Mouse (Mus musculus): ENCODE measurements around the gene Tmem235. TPM values are rescaled to one million over a fixed set of nuclear protein-coding genes. Genes with fewer than 3 reads are reported as not detected.
A peak's percentile ranks its signal among the peaks of the same experiment; 100 is the strongest.

The Tmem235 gene
- polyA plus RNA-seq, 1 experiment from 2014 or later: not detected

DNA sequence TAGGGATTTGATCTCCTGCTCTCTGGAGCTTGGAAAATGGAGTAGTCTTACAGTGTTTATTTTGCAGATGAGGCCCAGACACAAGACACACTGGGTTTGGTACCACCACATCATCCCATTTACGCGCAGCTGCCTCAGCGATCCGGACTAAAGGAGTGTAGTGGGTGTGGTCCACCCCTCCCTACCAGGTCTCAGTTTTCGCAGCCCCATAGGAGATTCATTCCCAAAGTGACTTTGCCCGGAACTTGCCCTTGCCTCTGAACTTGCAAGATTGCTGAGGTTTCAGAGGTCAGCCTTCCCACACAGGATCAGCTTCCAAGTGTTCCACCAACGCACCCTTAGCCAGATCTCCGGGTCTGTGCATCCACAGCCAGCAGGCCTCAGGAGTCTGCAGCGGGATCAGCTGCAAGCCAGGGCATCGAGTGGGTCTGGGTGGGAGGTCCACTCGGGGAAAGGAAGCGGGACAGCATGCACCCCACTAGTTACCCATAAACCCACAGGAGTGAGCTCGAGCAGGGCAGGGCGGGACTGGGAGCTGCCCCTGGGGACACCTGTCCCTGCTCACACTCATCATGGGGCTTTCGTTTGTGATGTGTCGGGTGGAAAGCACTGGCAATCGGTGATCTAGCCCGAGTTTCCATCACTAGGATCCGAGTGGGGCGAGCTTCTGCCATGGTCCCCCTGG, 27.8 kb downstream of the Tmem235 start:
- WGBS: 18% methylated on average over 20 of the region's 20 CpGs
- no peaks in the 10 kb centered on the region for H3K36me3 ChIP-seq
- H3K9ac ChIP-seq: no peak overlapping the region
- ATAC-seq (replicated peaks; ENCODE audit: low FRiP score): no peak
- H3K9me3 ChIP-seq (replicated peaks): no peaks in the 10 kb centered on the region
- H3K27ac ChIP-seq: peak overlapping the region; percentile 61; the same call in 1 of the 2 replicates
- H3K27me3 ChIP-seq: peaks cover 37% of the 10 kb centered on the region
- peaks cover 56% of the 10 kb centered on the region for H3K4me1 ChIP-seq
- peak overlapping the region; percentile 25 for H3K4me3 ChIP-seq (replicated peaks)
- peak overlapping the region; percentile 55 for H3K4me2 ChIP-seq

DNA sequence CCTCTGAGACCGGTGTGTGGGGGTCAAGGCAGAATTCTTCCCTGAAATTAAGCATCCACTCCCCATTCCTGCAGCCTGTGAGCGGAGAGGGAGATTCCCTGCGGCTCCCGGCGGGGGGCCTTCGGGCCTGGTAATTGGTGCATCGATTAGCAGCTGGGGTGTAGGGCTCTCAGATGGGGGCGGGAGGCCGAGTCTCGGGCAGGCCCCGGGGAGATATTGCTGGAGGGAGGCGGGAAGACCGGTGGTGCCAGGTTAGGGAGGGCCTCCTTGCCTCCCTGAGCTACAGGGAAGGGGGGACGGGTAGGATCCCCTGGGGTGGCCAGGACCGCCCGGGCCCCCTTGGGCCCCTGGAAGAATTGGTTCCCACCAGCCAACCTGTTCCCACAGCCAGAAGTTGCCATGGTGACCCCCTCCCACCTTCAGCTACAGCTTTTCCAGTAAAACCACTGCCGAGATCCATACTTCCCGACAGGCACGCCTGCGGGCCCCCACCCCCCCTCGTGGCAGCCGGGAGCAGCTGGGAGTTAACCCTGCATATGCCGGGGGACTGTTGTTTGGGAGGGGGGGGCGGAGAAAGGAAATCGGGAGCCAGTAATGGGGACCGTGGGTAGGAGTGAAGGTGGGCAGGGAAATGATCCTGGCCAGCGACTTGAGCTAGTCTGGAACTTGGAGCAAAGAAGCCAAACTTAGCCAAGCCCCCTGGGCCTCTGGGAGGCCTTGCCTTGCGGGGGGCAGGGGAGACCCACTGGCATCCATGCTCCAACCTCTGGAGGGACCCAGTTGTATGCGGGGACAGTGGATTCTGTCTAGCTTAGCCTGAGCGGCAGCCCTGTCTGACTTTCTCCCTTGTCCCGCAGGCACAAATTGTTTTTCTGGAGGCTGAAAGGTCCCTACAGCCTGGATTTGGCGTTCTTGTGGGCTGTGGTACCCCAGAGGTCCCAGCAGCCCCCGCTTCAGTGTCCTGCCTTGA, 28.6 kb downstream of the Tmem235 start:
- peak overlapping the region; percentile 12; the same call in 1 of the 2 replicates for H3K9ac ChIP-seq

DNA sequence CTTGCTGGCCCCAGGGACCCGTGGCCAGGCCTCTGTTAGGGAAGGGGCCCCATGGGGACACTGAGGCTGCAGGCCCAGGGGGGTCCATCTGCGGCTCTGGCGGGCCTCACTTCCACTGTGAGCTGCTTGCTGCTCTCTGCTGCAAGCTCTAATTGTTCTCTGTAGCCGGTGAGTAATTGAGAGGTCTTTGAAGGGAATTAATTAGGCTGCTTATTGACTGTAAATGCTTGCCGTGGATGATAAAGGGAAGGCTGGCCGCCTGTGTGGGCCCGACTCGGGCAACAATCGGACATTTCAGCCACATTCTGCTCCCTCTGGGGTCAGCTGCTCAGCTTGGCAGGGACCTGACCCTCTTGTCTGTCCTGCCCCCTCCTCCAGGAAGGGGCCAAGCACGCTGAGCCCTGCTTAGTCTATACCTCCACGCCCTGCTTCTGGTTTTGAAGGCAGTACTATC, 29.4 kb downstream of the Tmem235 start:
- no peaks in the 10 kb centered on the region for H3K9me3 ChIP-seq (replicated peaks)
- 0 out of 2 replicates have a peak overlapping the region, but pooled peaks have one; percentile 24 for H3K27ac ChIP-seq
- WGBS: 11% methylated on average over 11 of the region's 11 CpGs
- H3K4me2 ChIP-seq: peak overlapping the region; percentile 55
- H3K36me3 ChIP-seq: no peaks in the 10 kb centered on the region
- peaks cover 45% of the 10 kb centered on the region for H3K27me3 ChIP-seq
- H3K4me1 ChIP-seq: peaks cover 56% of the 10 kb centered on the region
- H3K9ac ChIP-seq: peak overlapping the region; percentile 12; the same call in 1 of the 2 replicates
- 0 out of 2 replicates have a peak overlapping the region, but pooled peaks have one; percentile 4 for H3K4me3 ChIP-seq (replicated peaks)
- ATAC-seq (replicated peaks; ENCODE audit: low FRiP score): 0 out of 2 replicates have a peak, but pooled peaks have one; percentile 23

More for the DNA sequence above, 28.6 kb downstream of the Tmem235 start:
- Histone ChIP-seq H3K9me3 (replicated peaks) (no peaks in the 10 kb centered on the region), H3K4me2 (peak overlapping the region; percentile 55), H3K4me3 (replicated peaks) (peak overlapping the region; percentile 25), H3K27ac (0 out of 2 replicates have a peak overlapping the region, but pooled peaks have one; percentile 24), H3K36me3 (no peaks in the 10 kb centered on the region), H3K27me3 (peaks cover 38% of the 10 kb centered on the region), H3K4me1 (peaks cover 56% of the 10 kb centered on the region)
- no peak for ATAC-seq (replicated peaks; ENCODE audit: low FRiP score)
- WGBS: 7% methylated on average over 33 of the region's 33 CpGs

DNA sequence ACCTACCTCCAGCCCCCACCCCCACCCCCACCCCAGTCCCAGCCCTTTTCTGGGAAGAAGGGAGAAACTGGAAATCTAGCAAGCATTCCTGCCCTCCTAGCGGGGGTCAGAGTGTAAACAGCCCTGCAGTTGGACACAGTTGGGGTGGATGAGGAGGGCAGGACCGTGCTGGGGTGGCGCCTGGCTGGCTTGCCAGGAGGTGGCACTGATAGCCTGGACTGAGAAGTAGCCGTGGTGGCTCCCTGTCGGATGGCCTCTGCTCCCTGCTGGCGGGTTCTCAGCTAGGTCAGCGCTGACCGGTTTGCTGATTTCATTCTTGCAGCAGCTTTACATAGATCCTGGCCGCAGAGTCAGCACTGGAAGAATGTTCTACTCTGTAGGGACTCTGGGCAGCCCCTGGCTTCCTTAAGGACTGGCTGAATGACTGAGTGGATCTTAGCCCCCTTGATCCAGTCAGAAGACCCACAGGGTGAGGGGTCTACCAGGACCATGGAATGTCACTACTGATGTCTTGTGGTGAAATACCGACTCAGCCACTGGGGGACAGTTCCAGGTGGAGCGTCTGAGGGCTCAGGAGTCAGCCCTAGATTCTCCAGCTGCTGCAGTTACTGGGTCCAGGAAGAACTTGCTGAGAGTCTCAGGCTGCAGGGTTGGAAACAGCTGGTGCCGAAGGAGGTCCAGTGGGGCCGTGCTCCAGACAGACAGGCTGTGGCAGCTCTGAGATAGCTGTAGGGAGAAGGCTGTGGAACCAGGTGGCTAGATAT, 30.1 kb downstream of the Tmem235 start:
- Histone ChIP-seq H3K36me3 (no peaks in the 10 kb centered on the region), H3K4me1 (peaks cover 54% of the 10 kb centered on the region), H3K27me3 (peaks cover 45% of the 10 kb centered on the region), H3K4me3 (replicated peaks) (no peak overlapping the region), H3K4me2 (0 out of 2 replicates have a peak overlapping the region, but pooled peaks have one; percentile 1), H3K9ac (no peak overlapping the region), H3K9me3 (replicated peaks) (no peaks in the 10 kb centered on the region), H3K27ac (peak overlapping the region; percentile 42)
- 22% methylated on average over 13 of the region's 13 CpGs for WGBS
- ATAC-seq (replicated peaks; ENCODE audit: low FRiP score): peak; percentile 75; the same call in 1 of the 2 replicates

DNA sequence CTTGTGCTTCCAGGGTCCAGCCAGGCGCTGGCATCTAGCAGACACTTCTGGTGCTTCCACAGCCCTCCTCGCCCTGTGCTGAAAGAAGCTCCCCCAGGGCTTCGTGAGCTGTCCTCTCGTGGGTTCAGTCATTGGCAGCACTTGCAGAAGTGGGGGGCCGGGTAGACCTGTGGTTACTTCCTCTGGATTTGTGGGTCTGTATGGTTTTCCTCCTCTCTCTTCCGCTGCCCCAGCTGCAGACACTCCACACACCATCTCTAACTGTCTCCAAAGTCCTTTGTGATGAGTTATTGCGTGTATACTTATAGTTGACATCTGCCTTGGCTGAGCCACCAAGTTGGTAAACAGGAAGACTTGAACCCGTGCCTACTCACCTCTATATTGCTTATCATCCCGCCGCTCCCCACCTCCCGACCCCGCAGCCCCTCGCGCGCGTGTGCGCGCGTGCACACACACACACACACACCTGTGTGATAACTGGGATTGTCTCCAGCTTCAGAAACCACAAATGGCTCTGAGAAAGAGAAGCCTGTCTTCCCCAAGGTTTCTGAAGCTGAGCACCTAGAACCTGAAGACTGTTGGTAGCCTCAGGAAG, 31.1 kb downstream of the Tmem235 start:
- no peak for ATAC-seq (replicated peaks; ENCODE audit: low FRiP score)
- H3K27me3 ChIP-seq: peaks cover 45% of the 10 kb centered on the region
- no peak overlapping the region for H3K4me3 ChIP-seq (replicated peaks)
- H3K36me3 ChIP-seq: no peaks in the 10 kb centered on the region
- no peak overlapping the region for H3K27ac ChIP-seq
- no peaks in the 10 kb centered on the region for H3K9me3 ChIP-seq (replicated peaks)
- no peak overlapping the region for H3K9ac ChIP-seq
- WGBS: 89% methylated on average over 19 of the region's 19 CpGs
- H3K4me2 ChIP-seq: no peak overlapping the region
- H3K4me1 ChIP-seq: peaks cover 46% of the 10 kb centered on the region

DNA sequence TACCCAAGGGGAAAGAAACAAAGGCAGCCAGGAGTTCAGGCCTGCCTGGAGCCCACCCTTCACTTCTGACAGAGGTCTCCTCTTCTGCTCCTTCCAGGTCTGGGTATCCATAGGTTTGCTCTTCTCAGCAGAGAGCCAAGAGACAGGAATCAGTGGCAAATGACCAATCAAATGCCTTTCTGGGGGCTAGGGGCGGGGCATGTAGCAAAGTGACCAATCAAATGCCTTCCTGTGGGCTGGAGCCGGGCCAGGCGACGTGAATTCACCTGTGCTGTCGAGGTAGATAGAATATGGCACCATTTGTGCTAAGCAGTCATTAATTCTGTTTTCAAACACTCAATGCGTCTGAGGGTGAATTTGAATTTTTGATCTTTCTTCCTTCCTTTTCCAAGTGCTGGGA, 31.6 kb downstream of the Tmem235 start:
- H3K27me3 ChIP-seq: peaks cover 45% of the 10 kb centered on the region
- no peak for ATAC-seq (replicated peaks; ENCODE audit: low FRiP score)
- no peaks in the 10 kb centered on the region for H3K36me3 ChIP-seq
- H3K27ac ChIP-seq: no peak overlapping the region
- peaks cover 42% of the 10 kb centered on the region for H3K4me1 ChIP-seq
- H3K9me3 ChIP-seq (replicated peaks): no peaks in the 10 kb centered on the region
- H3K4me2 ChIP-seq: no peak overlapping the region
- no peak overlapping the region for H3K9ac ChIP-seq
- WGBS: 52% methylated on average over 6 of the region's 6 CpGs
- no peak overlapping the region for H3K4me3 ChIP-seq (replicated peaks)

DNA sequence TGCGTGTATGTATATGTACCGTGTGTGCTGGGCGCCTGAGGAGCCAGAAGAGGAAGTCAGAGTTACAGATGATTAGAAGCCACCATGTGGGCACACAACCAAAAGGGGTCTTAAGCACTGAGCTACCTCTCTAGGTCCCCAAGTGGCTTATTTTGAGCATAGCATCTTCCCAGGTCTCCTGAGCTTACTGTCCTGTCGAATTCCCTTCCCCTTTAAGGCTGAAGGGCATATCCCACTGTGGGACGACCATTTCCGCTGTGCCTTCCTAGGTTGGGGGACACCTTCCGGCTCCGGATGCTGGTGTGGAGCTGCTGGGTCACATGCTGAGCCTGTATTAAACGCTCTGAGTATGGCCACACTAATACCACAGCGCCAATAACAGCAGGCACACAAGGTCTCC, 34.1 kb downstream of the Tmem235 start:
- Histone ChIP-seq H3K9ac (no peak overlapping the region), H3K4me1 (peaks cover 22% of the 10 kb centered on the region), H3K4me2 (no peak overlapping the region), H3K36me3 (no peaks in the 10 kb centered on the region), H3K4me3 (replicated peaks) (no peak overlapping the region), H3K27me3 (peaks cover 29% of the 10 kb centered on the region), H3K27ac (no peak overlapping the region), H3K9me3 (replicated peaks) (no peaks in the 10 kb centered on the region)
- no peak for ATAC-seq (replicated peaks; ENCODE audit: low FRiP score)
- WGBS: 63% methylated on average over 10 of the region's 10 CpGs

DNA sequence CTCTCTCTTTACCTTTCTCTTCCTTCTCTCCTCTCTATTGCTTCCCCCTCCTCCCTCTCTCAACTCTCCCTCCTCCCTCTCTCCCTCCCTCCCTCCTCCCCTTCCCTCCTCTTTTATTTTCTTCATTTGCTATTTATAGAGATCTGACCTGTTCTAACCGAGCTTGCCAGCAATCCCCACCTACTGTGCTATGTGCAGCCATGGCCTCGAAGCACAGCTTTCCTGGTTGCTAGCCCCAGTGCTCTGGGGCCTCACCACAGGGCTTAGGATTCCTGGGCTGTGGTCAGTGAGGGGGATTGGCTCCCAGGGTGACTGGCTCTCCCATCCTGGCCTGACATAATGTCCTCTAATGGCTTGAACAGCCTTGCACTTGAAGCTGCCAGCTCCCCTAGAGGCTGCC, 36.0 kb downstream of the Tmem235 start:
- Histone ChIP-seq H3K4me1 (peaks cover 3% of the 10 kb centered on the region), H3K36me3 (no peaks in the 10 kb centered on the region), H3K27ac (no peak overlapping the region), H3K9me3 (replicated peaks) (no peaks in the 10 kb centered on the region), H3K4me2 (no peak overlapping the region), H3K4me3 (replicated peaks) (no peak overlapping the region), H3K27me3 (peaks cover 14% of the 10 kb centered on the region; the same call in 1 of the 2 replicates), H3K9ac (no peak overlapping the region)
- 50% methylated on average over 2 of the region's 2 CpGs for WGBS
- ATAC-seq (replicated peaks; ENCODE audit: low FRiP score): no peak

DNA sequence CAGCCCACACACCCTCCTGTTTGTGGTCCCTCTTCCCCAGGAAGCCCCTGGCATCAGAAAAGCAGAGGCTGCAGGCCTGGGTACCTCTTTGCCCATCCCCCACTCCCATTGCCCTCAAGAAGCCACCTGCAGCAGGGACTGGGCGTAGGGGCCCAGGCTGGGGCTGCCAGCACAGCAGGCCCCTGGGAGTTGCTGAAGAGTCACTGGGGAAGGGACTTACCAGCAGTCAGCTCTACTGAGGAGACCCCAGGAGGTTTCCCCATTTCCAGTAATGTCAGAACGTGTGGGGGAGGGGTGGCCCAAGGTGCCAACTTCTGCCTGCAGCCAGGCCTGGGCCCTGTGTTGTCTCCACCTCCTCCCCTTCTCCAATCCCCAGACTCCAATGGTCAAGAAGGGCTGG, 41.7 kb downstream of the Tmem235 start:
- Histone ChIP-seq H3K36me3 (no peaks in the 10 kb centered on the region), H3K4me2 (no peak overlapping the region), H3K4me3 (replicated peaks) (no peak overlapping the region), H3K27me3 (no peaks in the 10 kb centered on the region), H3K9me3 (replicated peaks) (no peaks in the 10 kb centered on the region), H3K9ac (no peak overlapping the region), H3K4me1 (peaks cover 6% of the 10 kb centered on the region), H3K27ac (no peak overlapping the region)
- ATAC-seq (replicated peaks; ENCODE audit: low FRiP score): no peak; the same call in 1 of the 2 replicates
- WGBS: 82% methylated on average over 2 of the region's 2 CpGs

DNA sequence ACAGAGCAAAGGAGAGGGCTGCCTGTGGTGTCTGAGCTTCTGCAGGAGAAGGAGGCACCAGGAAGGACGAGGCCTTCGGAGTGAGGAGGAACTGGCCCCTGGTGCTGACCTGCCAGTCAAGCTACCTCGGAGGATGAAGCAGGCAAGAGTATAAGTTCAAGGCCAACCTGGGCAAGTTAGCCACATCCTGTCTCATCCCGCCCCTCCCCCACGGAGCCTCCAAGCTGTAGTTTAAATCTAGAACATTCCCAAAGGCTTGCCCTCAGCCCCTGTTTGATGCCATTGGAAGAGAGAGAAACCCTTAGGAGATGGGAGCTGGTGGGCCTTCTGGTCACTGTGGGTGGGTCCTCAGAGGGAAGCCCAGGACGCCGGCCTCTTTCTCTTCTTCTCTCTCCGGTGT, 43.9 kb downstream of the Tmem235 start:
- H3K4me1 ChIP-seq: peaks cover 9% of the 10 kb centered on the region
- WGBS: 82% methylated on average over 8 of the region's 8 CpGs

DNA sequence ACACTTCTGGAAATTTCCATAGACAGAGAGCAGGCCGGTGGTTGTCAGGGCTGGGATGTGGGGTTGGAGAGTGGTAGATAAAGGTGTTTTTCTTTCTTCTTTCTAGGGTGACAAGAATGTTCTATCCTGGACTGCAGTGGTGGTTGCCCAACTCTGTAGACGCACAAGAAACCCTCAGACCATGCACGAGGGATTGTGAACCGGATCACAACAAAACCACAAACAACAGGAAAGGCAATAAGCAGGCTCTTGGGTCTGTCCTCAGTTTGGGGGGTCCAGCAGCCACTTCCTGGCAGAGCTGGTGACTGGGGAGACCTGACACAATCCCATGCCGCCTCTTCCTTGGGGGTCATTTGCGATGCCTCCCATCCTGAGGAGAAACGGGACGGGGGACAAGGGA, 48.8 kb downstream of the Tmem235 start:
- no peak overlapping the region for H3K4me3 ChIP-seq (replicated peaks)
- 90% methylated on average over 8 of the region's 8 CpGs for WGBS
- no peak overlapping the region for H3K4me2 ChIP-seq
- no peak overlapping the region for H3K27ac ChIP-seq
- H3K9ac ChIP-seq: no peak overlapping the region
- ATAC-seq (replicated peaks; ENCODE audit: low FRiP score): no peak
- no peaks in the 10 kb centered on the region for H3K36me3 ChIP-seq
- no peaks in the 10 kb centered on the region for H3K27me3 ChIP-seq
- peaks cover 19% of the 10 kb centered on the region for H3K4me1 ChIP-seq
- no peaks in the 10 kb centered on the region for H3K9me3 ChIP-seq (replicated peaks)

More for the DNA sequence above, 43.9 kb downstream of the Tmem235 start:
- no peaks in the 10 kb centered on the region for H3K9me3 ChIP-seq (replicated peaks)
- no peak overlapping the region for H3K27ac ChIP-seq
- H3K27me3 ChIP-seq: no peaks in the 10 kb centered on the region
- H3K4me3 ChIP-seq (replicated peaks): no peak overlapping the region
- no peak overlapping the region for H3K4me2 ChIP-seq
- H3K9ac ChIP-seq: no peak overlapping the region
- ATAC-seq (replicated peaks; ENCODE audit: low FRiP score): no peak
- H3K36me3 ChIP-seq: no peaks in the 10 kb centered on the region
